Mouse (Mus musculus): Measurements from ENCODE around the gene Plgrkt. TPM values are rescaled to one million over a fixed set of nuclear protein-coding genes. Genes with fewer than 3 reads are reported as not detected.

The Plgrkt gene
- polyA plus RNA-seq, 1 experiment from 2014 or later = 74.6 TPM

- Histone ChIP-seq H3K36me3 (0 out of 2 replicates have a peak, but pooled peaks cover 1% of the 10 kb centered on the region), H3K4me2 (no peak overlapping the region), H3K27me3 (no peaks in the 10 kb centered on the region), H3K4me1 (replicated peaks) (peaks cover 27% of the 10 kb centered on the region), H3K9ac (no peak overlapping the region), H3K9me3 (no peaks in the 10 kb centered on the region), H3K27ac (replicated peaks) (no peak overlapping the region), H3K4me3 (no peak overlapping the region)
- no peak for ATAC-seq (ENCODE audit: low FRiP score, low read depth)
- WGBS = 79% methylated on average over 5 of the region's 5 CpGs
Measured at GRCm38 (mm10) chr19:29364076-29364475, 3.1 kb downstream of the Plgrkt start.

GRCm38 (mm10) chr19:29363557-29363956, 3.6 kb downstream of the Plgrkt start:
- Histone ChIP-seq H3K9me3 (no peaks in the 10 kb centered on the region), H3K27ac (replicated peaks) (no peak overlapping the region), H3K27me3 (no peaks in the 10 kb centered on the region), H3K36me3 (peaks cover 6% of the 10 kb centered on the region), H3K4me3 (no peak overlapping the region), H3K4me1 (replicated peaks) (peaks cover 27% of the 10 kb centered on the region), H3K9ac (no peak overlapping the region), H3K4me2 (no peak overlapping the region)
- 92% methylated on average over 7 of the region's 7 CpGs for WGBS
- no peak for ATAC-seq (ENCODE audit: low FRiP score, low read depth)

DNA sequence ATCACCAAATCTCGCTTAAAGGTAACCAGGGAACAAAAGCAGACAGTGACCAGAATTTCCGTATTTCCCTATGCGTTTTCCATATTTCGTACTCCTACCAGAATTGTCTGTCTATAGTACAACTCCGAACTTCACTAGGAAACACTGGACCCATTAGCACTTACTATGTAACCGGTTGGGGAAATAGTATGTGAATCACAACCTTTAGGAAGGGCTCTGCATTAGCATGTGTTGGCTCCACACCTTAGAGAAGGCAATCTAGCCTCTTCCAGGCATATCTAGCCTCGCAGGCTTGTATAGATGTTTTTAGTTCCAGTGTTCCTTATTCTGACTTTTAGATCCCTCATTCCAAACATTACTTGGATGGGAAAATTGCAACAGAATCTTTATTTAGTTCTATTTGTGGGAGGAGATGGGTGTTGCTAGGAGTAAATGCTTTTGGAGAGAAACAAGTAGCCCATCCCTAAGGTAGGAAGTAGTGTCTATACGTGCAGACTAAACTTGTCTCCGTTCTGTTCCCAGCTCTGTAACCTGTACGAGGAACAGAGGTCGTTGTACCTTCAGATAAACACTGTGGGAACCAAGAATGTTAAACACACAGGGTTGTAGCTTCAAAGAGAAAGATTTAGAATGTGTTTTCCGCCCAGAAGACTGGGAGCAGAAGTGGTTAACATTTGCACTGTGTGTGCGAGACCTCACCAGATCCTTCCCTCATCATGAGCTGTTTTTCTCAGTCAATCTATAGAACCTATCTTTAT, 4.8 kb downstream of the Plgrkt start:
- peaks cover 24% of the 10 kb centered on the region for H3K4me1 ChIP-seq (replicated peaks)
- peak overlapping the region; percentile 61 for H3K4me2 ChIP-seq
- 0 out of 2 replicates have a peak, but pooled peaks have one; percentile 19 for ATAC-seq (ENCODE audit: low FRiP score, low read depth)
- H3K36me3 ChIP-seq = peaks cover 14% of the 10 kb centered on the region
- H3K27ac ChIP-seq (replicated peaks) = peak overlapping the region; percentile 75
- H3K27me3 ChIP-seq = no peaks in the 10 kb centered on the region
- peak overlapping the region; percentile 66 for H3K4me3 ChIP-seq
- H3K9me3 ChIP-seq = no peaks in the 10 kb centered on the region
- peak overlapping the region; percentile 41 for H3K9ac ChIP-seq
- WGBS = 47% methylated on average over 13 of the region's 13 CpGs

- peaks cover 17% of the 10 kb centered on the region for H3K36me3 ChIP-seq
- H3K4me3 ChIP-seq = peak overlapping the region; percentile 66
- peak overlapping the region; percentile 75 for H3K27ac ChIP-seq (replicated peaks)
- H3K4me1 ChIP-seq (replicated peaks) = peaks cover 19% of the 10 kb centered on the region
- peak overlapping the region; percentile 61 for H3K4me2 ChIP-seq
- H3K9ac ChIP-seq = peak overlapping the region; percentile 67
- WGBS = 2% methylated on average over 33 of the region's 33 CpGs
- H3K27me3 ChIP-seq = no peaks in the 10 kb centered on the region
- H3K9me3 ChIP-seq = no peaks in the 10 kb centered on the region
- peak; percentile 100 for ATAC-seq (ENCODE audit: low FRiP score, low read depth)
Measured at GRCm38 (mm10) chr19:29361468-29362130, 5.6 kb downstream of the Plgrkt start.

DNA sequence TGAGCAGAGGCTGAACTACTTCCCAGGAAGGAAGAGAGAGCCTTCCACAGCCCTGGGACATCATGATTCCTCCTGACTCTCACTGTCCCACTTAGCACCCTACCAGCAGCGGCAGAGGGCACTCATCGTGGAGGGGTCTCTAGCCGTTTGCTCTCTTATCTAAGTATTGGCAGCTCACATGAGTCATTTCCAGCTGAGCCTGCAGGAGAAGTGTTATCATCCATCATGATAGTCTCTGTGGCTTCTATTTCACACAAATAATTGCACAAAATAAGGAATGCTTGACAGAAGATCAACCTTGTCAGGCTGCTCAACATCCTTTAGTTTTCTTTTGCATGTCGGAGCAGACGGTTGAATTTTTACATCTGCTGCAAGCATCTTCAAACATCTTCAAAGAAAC, 6.9 kb downstream of the Plgrkt start:
- WGBS = 84% methylated on average over 5 of the region's 5 CpGs
- ATAC-seq (ENCODE audit: low FRiP score, low read depth) = no peak
- peaks cover 19% of the 10 kb centered on the region for H3K36me3 ChIP-seq
- H3K9ac ChIP-seq = no peak overlapping the region
- H3K4me2 ChIP-seq = no peak overlapping the region
- H3K4me1 ChIP-seq (replicated peaks) = peaks cover 21% of the 10 kb centered on the region
- H3K27ac ChIP-seq (replicated peaks) = no peak overlapping the region
- H3K4me3 ChIP-seq = no peak overlapping the region
- H3K27me3 ChIP-seq = no peaks in the 10 kb centered on the region
- no peaks in the 10 kb centered on the region for H3K9me3 ChIP-seq

DNA sequence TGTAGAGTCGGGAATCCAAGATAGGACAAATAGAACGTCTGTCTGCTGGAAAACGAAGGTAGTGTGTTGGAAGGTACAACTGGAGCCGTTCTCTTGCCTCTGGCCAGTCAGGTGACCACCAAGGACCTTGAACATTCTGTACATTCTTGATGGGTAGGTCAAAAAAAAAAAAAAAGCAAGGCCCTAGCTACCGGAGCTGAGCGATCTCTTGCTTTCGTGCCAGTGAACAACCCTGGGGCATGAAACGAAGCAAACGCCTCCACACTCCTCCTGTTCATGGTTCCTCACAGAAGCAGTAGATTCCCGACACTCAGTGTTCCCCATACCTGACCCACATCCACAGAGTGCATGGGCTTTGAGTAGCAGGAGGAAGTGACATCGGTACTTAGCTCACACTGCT, 10.9 kb downstream of the Plgrkt start:
- no peaks in the 10 kb centered on the region for H3K9me3 ChIP-seq
- no peak for ATAC-seq (ENCODE audit: low FRiP score, low read depth)
- peaks cover 21% of the 10 kb centered on the region for H3K36me3 ChIP-seq
- WGBS = 85% methylated on average over 11 of the region's 11 CpGs
- no peak overlapping the region for H3K4me3 ChIP-seq
- no peak overlapping the region for H3K27ac ChIP-seq (replicated peaks)
- no peak overlapping the region for H3K9ac ChIP-seq
- H3K27me3 ChIP-seq = no peaks in the 10 kb centered on the region
- H3K4me1 ChIP-seq (replicated peaks) = peaks cover 19% of the 10 kb centered on the region
- H3K4me2 ChIP-seq = no peak overlapping the region

DNA sequence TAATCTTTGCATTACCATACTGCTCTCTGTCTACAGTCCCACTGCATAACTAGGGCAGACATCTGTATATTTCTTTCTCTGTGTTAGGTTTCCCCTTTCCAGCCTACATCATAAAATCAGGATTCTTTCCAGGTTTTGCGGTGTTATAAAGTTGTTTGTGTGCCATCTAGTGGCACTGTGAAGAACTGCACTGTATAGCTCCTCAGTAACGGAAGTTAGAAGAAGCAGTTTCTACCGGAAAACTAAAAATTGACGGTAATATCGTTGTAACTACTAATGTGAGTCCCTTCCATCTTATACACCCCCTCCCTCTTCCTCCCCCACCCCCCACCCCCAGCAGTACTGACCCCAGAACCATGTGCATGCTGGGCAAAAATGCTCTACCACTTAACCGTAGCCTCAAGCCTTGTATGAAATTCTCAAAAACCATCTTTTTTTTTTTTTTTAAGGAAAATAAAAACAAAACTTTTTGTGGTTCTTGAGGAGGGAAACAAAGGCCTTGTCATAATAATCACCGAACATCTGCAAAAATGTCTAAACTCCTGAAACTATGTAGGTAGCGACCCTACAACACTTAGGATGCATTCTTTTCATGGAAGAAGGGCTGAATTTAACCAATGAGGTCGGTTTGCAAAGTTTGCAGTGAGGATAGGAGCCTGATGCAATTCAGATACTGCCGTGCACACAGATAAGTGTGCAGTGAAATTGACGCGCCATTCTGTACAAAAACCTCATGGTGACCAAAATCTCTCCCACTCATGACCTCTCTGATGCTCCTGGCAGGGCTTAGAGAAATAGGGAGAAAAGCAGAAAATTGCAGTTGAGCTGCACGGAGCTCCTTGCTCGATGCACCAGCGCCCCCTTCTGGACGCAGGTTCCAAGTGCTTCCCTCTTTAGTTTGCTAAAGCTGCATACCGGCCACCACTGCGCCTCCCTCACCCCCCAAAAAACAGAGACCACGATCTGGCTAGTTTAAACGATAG, 12.0 kb downstream of the Plgrkt start:
- Histone ChIP-seq H3K36me3 (peaks cover 21% of the 10 kb centered on the region), H3K27ac (replicated peaks) (0 out of 2 replicates have a peak overlapping the region, but pooled peaks have one; percentile 48), H3K4me2 (peak overlapping the region; percentile 55), H3K9me3 (no peaks in the 10 kb centered on the region), H3K4me1 (replicated peaks) (peaks cover 10% of the 10 kb centered on the region), H3K27me3 (no peaks in the 10 kb centered on the region), H3K9ac (peak overlapping the region; percentile 27; the same call in 1 of the 2 replicates), H3K4me3 (peak overlapping the region; percentile 30)
- WGBS = 5% methylated on average over 20 of the region's 20 CpGs
- peak; percentile 67 for ATAC-seq (ENCODE audit: low FRiP score, low read depth)

DNA sequence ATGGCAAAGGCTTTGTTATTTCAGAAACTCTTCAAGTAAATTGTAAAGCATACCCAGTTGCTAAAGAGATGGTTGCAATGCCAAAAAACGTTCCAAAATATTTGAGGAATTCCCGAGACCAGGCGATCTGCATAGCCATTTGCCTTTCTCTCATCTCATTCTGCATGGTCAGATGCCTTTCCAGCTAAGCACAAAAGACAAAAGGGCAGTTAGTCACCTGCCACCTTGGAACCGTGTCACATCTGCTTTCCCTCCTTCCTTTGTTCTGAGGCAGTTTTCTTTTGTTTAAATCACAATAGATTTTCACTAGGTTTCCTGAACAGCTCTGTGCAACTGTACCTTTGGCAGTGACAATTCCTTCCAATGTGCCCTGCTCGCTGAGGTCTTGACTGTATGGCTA, 16.2 kb downstream of the Plgrkt start:
- no peak for ATAC-seq (ENCODE audit: low FRiP score, low read depth)
- Histone ChIP-seq H3K9me3 (no peaks in the 10 kb centered on the region), H3K27me3 (no peaks in the 10 kb centered on the region), H3K9ac (no peak overlapping the region), H3K36me3 (peaks cover 10% of the 10 kb centered on the region; the same call in 1 of the 2 replicates), H3K4me1 (replicated peaks) (peaks cover 6% of the 10 kb centered on the region), H3K4me2 (no peak overlapping the region), H3K27ac (replicated peaks) (no peak overlapping the region), H3K4me3 (no peak overlapping the region)
- 18% methylated on average over 5 of the region's 5 CpGs for WGBS

DNA sequence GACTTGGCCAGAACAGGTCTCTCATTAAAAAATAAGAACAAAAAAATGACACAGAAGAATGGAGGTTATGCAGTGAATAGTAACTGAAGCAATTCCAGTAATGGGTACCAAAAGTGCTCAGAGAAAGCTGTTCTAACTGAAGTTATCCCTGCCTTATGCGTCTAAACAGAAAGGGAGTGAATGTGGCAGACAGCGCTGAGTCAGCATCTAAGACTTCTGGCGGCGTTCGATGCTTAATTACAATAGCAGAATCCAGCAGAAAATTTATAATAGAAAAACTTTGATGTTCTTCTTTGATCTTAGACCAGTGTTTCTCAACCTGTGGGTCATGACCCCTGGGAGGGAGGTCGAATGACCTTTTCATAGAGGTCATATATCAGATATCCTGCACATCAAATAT, 21.6 kb downstream of the Plgrkt start:
- H3K36me3 ChIP-seq = peaks cover 8% of the 10 kb centered on the region; the same call in 1 of the 2 replicates
- no peak overlapping the region for H3K27ac ChIP-seq (replicated peaks)
- no peak overlapping the region for H3K4me3 ChIP-seq
- ATAC-seq (ENCODE audit: low FRiP score, low read depth) = no peak
- no peaks in the 10 kb centered on the region for H3K9me3 ChIP-seq
- no peak overlapping the region for H3K4me2 ChIP-seq
- no peaks in the 10 kb centered on the region for H3K27me3 ChIP-seq
- no peaks in the 10 kb centered on the region for H3K4me1 ChIP-seq (replicated peaks)
- no peak overlapping the region for H3K9ac ChIP-seq
- 77% methylated on average over 6 of the region's 6 CpGs for WGBS

GRCm38 (mm10) chr19:29344868-29345267, 22.3 kb downstream of the Plgrkt start:
- H3K4me2 ChIP-seq = no peak overlapping the region
- no peaks in the 10 kb centered on the region for H3K27me3 ChIP-seq
- H3K9me3 ChIP-seq = no peaks in the 10 kb centered on the region
- H3K4me1 ChIP-seq (replicated peaks) = no peaks in the 10 kb centered on the region
- H3K36me3 ChIP-seq = peaks cover 4% of the 10 kb centered on the region; the same call in 1 of the 2 replicates
- H3K27ac ChIP-seq (replicated peaks) = no peak overlapping the region
- no peak overlapping the region for H3K4me3 ChIP-seq
- no peak overlapping the region for H3K9ac ChIP-seq
- no peak for ATAC-seq (ENCODE audit: low FRiP score, low read depth)

- H3K9me3 ChIP-seq = no peaks in the 10 kb centered on the region
- no peak overlapping the region for H3K4me3 ChIP-seq
Measured at GRCm38 (mm10) chr19:29342281-29342680, 24.9 kb downstream of the Plgrkt start.

More at GRCm38 (mm10) chr19:29342281-29342680, 24.9 kb downstream of the Plgrkt start:
- H3K9ac ChIP-seq = no peak overlapping the region
- no peaks in the 10 kb centered on the region for H3K4me1 ChIP-seq (replicated peaks)
- ATAC-seq (ENCODE audit: low FRiP score, low read depth) = no peak
- 92% methylated on average over 6 of the region's 6 CpGs for WGBS
- no peak overlapping the region for H3K4me2 ChIP-seq
- no peak overlapping the region for H3K27ac ChIP-seq (replicated peaks)
- H3K27me3 ChIP-seq = no peaks in the 10 kb centered on the region
- no peaks in the 10 kb centered on the region for H3K36me3 ChIP-seq
